Mouse (Mus musculus): ENCODE results near the gene Col6a5.

DNA sequence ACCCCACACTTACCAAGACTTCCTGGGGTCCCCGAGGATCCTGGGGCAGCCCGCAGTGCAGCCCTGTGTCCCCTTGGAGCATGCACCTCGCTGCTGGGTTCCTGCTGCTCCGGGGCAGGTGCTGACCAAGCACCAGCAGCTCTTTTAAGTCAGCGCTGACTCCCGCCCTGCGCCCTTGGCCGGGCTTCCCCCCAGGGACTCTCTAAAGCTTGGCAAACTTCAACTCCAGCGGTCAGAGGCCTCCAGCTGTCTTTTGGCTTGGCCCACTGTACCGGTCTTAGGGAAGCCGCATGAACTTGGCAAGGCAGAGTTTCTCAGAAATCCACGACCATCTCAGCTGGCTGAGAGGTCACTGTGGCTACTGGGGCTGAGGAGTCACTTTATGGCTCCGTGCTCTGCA lies at the start of gene Col6a5:
- no peak for TF ChIP-seq CTCF (IDR thresholded peaks at IDR 0.05; ENCODE audit: borderline replicate concordance, insufficient read depth, low read depth, low read length)
- no peak for TF ChIP-seq POLR2A (IDR thresholded peaks at IDR 0.05; ENCODE audit: borderline replicate concordance, insufficient read depth, low read length)
